Mouse (Mus musculus) testis, adult 2 months (tissue): Measurements from ENCODE around the gene Zfp872.

Experiments
- CTCF ChIP-seq: fragments of 200-500 bp; IDR thresholded peaks from 2 replicates; pipeline ENCODE4 v1.5.1; 2012; ENCODE audit warnings: low read depth, mild to moderate bottlenecking, inconsistent platforms, low read length, moderate library complexity; ENCODE audit not compliant: control insufficient read depth, insufficient read depth, insufficient replicate concordance
- POLR2A ChIP-seq: fragments of 200-500 bp; IDR thresholded peaks from 2 replicates; pipeline ENCODE4 v1.6.1; 2012; ENCODE audit warnings: low read depth, mild to moderate bottlenecking, inconsistent platforms, low read length, moderate library complexity; ENCODE audit not compliant: control insufficient read depth

DNA sequence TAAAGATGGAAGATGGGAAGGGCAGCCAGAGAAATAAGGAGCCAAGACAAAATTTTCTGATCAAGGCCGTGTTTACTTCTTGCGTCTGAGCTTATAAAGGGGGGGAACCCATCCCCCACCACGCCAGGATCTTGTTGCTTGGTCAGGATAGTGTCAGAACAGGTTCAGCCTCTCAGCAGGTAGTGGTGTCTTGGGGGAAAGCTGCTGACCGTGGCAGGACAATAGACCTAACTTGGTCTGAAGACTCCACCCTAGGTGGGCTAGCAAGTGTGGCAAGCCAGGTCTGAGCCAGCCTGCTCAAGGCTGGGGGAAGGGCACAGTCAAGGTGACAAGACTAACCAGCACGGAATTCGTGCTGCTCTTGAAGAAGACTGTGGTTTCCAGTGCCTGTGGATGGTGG lies 26.6 kb upstream of the Zfp872 start:
- no peak for TF ChIP-seq POLR2A
- no peak for TF ChIP-seq CTCF
